Mouse (Mus musculus) embryonic facial prominence, embryonic 10.5 days (tissue): ENCODE measurements around the gene Tpd52l2. TPM values are rescaled to one million over a fixed set of nuclear protein-coding genes. Genes with fewer than 3 reads are reported as not detected.
A peak's percentile ranks its signal among the peaks of the same experiment; 100 is the strongest.

Source experiments
- DNase-seq: peaks from one replicate; pipeline ENCODE4 v3.0.0-alpha.2; 2017; ENCODE audit warnings: low spot score
- H3K27ac ChIP-seq: fragments of 300-500 bp; sonication (generic); replicated peaks from 2 replicates; pipeline ENCODE4 v1.5.1; 2016; ENCODE audit warnings: mild to moderate bottlenecking
- H3K27me3 ChIP-seq: fragments of 300-500 bp; sonication (generic); replicated peaks from 2 replicates; pipeline ENCODE4 v1.6.1; 2016; ENCODE audit warnings: low read depth, mild to moderate bottlenecking; ENCODE audit not compliant: poor library complexity, severe bottlenecking
- H3K36me3 ChIP-seq: fragments of 300-500 bp; sonication (generic); replicated peaks from 2 replicates; pipeline ENCODE4 v1.6.1; 2016; ENCODE audit warnings: mild to moderate bottlenecking, moderate library complexity
- H3K4me1 ChIP-seq: fragments of 300-500 bp; sonication (generic); 2 replicates; pipeline ENCODE4 v1.6.1; 2016
- H3K4me3 ChIP-seq: fragments of 300-500 bp; sonication (generic); 2 replicates; pipeline ENCODE4 v1.5.1; 2016; ENCODE audit warnings: mild to moderate bottlenecking, moderate library complexity
- H3K9me3 ChIP-seq: fragments of 300-500 bp; sonication (generic); 2 replicates; pipeline ENCODE4 v1.6.1; 2016; ENCODE audit warnings: mild to moderate bottlenecking
- WGBS: fragments of 180-500 bp; shearing (Covaris S2); methylation state at CpG from one replicate; pipeline ENCODE4 v1.1.7; 2016; 5-methylcytosine and 5-hydroxymethylcytosine counted together
- polyA plus RNA-seq: library from polyadenylated mRNA; unstranded; fragments of >200 nt; fragmentation: Nextera tagmentation; extraction: Ambion mirVana; gene quantifications from 2 replicates; pipeline ENCODE4 v1.2.1, GENCODE M21; 2016

Gene Tpd52l2
- polyA plus RNA-seq, 1 experiment from 2014 or later: 173 TPM

GRCm38 (mm10) chr2:181522811-181523210 is 25.9 kb downstream of the Tpd52l2 start:
- 76% methylated on average over 5 of the region's 5 CpGs for WGBS
- DNase-seq: no peak
- H3K27me3 ChIP-seq: no peaks in the 10 kb centered on the region
- H3K27ac ChIP-seq: no peak overlapping the region
- peaks cover 28% of the 10 kb centered on the region for H3K36me3 ChIP-seq
- no peaks in the 10 kb centered on the region for H3K9me3 ChIP-seq
- 0 out of 2 replicates have a peak overlapping the region, but pooled peaks have one; percentile 4 for H3K4me3 ChIP-seq
- H3K4me1 ChIP-seq: peaks cover 22% of the 10 kb centered on the region

- H3K27ac ChIP-seq: no peak overlapping the region
- DNase-seq: no peak
- H3K4me3 ChIP-seq: no peak overlapping the region
- 91% methylated on average over 5 of the region's 5 CpGs for WGBS
- H3K4me1 ChIP-seq: peaks cover 14% of the 10 kb centered on the region
- peaks cover 49% of the 10 kb centered on the region for H3K36me3 ChIP-seq
- 0 out of 2 replicates have a peak, but pooled peaks cover under 1% of the 10 kb centered on the region for H3K9me3 ChIP-seq
- H3K27me3 ChIP-seq: no peaks in the 10 kb centered on the region
Observed at GRCm38 (mm10) chr2:181525526-181525925, 28.6 kb downstream of the Tpd52l2 start.

- no peak overlapping the region for H3K4me3 ChIP-seq
- no peak for DNase-seq
- H3K9me3 ChIP-seq: 0 out of 2 replicates have a peak, but pooled peaks cover 3% of the 10 kb centered on the region
- peaks cover 59% of the 10 kb centered on the region for H3K36me3 ChIP-seq
- no peak overlapping the region for H3K27ac ChIP-seq
- no peaks in the 10 kb centered on the region for H3K4me1 ChIP-seq
- WGBS: 89% methylated on average over 1 of the region's 1 CpGs
- H3K27me3 ChIP-seq: no peaks in the 10 kb centered on the region
Observed at GRCm38 (mm10) chr2:181529076-181529475, 32.1 kb downstream of the Tpd52l2 start.

GRCm38 (mm10) chr2:181532589-181532988 is 35.6 kb downstream of the Tpd52l2 start:
- 95% methylated on average over 3 of the region's 3 CpGs for WGBS
- Histone ChIP-seq H3K27ac (no peak overlapping the region), H3K36me3 (peaks cover 58% of the 10 kb centered on the region), H3K4me3 (no peak overlapping the region), H3K9me3 (0 out of 2 replicates have a peak, but pooled peaks cover 3% of the 10 kb centered on the region), H3K27me3 (no peaks in the 10 kb centered on the region), H3K4me1 (peaks cover 2% of the 10 kb centered on the region)
- DNase-seq: no peak

GRCm38 (mm10) chr2:181536410-181536809 is 39.5 kb downstream of the Tpd52l2 start:
- H3K36me3 ChIP-seq: peaks cover 36% of the 10 kb centered on the region
- no peak for DNase-seq
- H3K27ac ChIP-seq: no peak overlapping the region
- 91% methylated on average over 2 of the region's 2 CpGs for WGBS
- peaks cover 6% of the 10 kb centered on the region for H3K4me1 ChIP-seq
- H3K9me3 ChIP-seq: no peaks in the 10 kb centered on the region
- no peak overlapping the region for H3K4me3 ChIP-seq
- H3K27me3 ChIP-seq: no peaks in the 10 kb centered on the region

GRCm38 (mm10) chr2:181537444-181538047 is 40.6 kb downstream of the Tpd52l2 start:
- no peak for DNase-seq
- Histone ChIP-seq H3K9me3 (no peaks in the 10 kb centered on the region), H3K4me1 (peaks cover 6% of the 10 kb centered on the region), H3K27ac (peak overlapping the region; percentile 45; the same call in 1 of the 2 replicates), H3K36me3 (peaks cover 30% of the 10 kb centered on the region), H3K4me3 (peak overlapping the region; percentile 1; the same call in 1 of the 2 replicates), H3K27me3 (no peaks in the 10 kb centered on the region)
- 90% methylated on average over 2 of the region's 2 CpGs for WGBS

- 93% methylated on average over 6 of the region's 6 CpGs for WGBS
- Histone ChIP-seq H3K4me1 (peaks cover 6% of the 10 kb centered on the region), H3K4me3 (no peak overlapping the region), H3K27me3 (no peaks in the 10 kb centered on the region), H3K27ac (no peak overlapping the region), H3K9me3 (no peaks in the 10 kb centered on the region), H3K36me3 (peaks cover 38% of the 10 kb centered on the region)
- no peak for DNase-seq
Observed at GRCm38 (mm10) chr2:181541761-181542380, 44.9 kb downstream of the Tpd52l2 start.

GRCm38 (mm10) chr2:181546142-181546541 is 49.2 kb downstream of the Tpd52l2 start:
- 95% methylated on average over 7 of the region's 7 CpGs for WGBS
- DNase-seq: no peak
- H3K4me1 ChIP-seq: no peaks in the 10 kb centered on the region
- no peaks in the 10 kb centered on the region for H3K27me3 ChIP-seq
- no peaks in the 10 kb centered on the region for H3K9me3 ChIP-seq
- no peak overlapping the region for H3K4me3 ChIP-seq
- peaks cover 63% of the 10 kb centered on the region for H3K36me3 ChIP-seq
- H3K27ac ChIP-seq: no peak overlapping the region

- H3K4me3 ChIP-seq: no peak overlapping the region
- WGBS: 76% methylated on average over 1 of the region's 1 CpGs
Observed at GRCm38 (mm10) chr2:181548227-181548626, 51.3 kb downstream of the Tpd52l2 start.

GRCm38 (mm10) chr2:181548682-181549081 is 51.7 kb downstream of the Tpd52l2 start:
- DNase-seq: no peak
- H3K9me3 ChIP-seq: no peaks in the 10 kb centered on the region
- H3K4me3 ChIP-seq: no peak overlapping the region
- 91% methylated on average over 5 of the region's 5 CpGs for WGBS
- peaks cover 81% of the 10 kb centered on the region for H3K36me3 ChIP-seq
- no peaks in the 10 kb centered on the region for H3K27me3 ChIP-seq
- no peaks in the 10 kb centered on the region for H3K4me1 ChIP-seq
- no peak overlapping the region for H3K27ac ChIP-seq

More at GRCm38 (mm10) chr2:181548227-181548626, 51.3 kb downstream of the Tpd52l2 start:
- DNase-seq: no peak
- Histone ChIP-seq H3K36me3 (peaks cover 78% of the 10 kb centered on the region), H3K27ac (no peak overlapping the region), H3K9me3 (no peaks in the 10 kb centered on the region), H3K27me3 (no peaks in the 10 kb centered on the region), H3K4me1 (no peaks in the 10 kb centered on the region)

GRCm38 (mm10) chr2:181550233-181550632 is 53.3 kb downstream of the Tpd52l2 start:
- H3K9me3 ChIP-seq: no peaks in the 10 kb centered on the region
- DNase-seq: no peak
- WGBS: 95% methylated on average over 2 of the region's 2 CpGs
- no peak overlapping the region for H3K27ac ChIP-seq
- no peak overlapping the region for H3K4me3 ChIP-seq
- H3K36me3 ChIP-seq: peaks cover 92% of the 10 kb centered on the region
- H3K4me1 ChIP-seq: no peaks in the 10 kb centered on the region
- no peaks in the 10 kb centered on the region for H3K27me3 ChIP-seq

GRCm38 (mm10) chr2:181553772-181554171 is 56.8 kb downstream of the Tpd52l2 start:
- DNase-seq: no peak

GRCm38 (mm10) chr2:181567338-181567737 is 70.4 kb downstream of the Tpd52l2 start:
- Histone ChIP-seq H3K36me3 (peaks cover 7% of the 10 kb centered on the region; the same call in 1 of the 2 replicates), H3K27me3 (no peaks in the 10 kb centered on the region), H3K27ac (no peak overlapping the region), H3K4me1 (peaks cover 5% of the 10 kb centered on the region; the same call in 1 of the 2 replicates), H3K9me3 (no peaks in the 10 kb centered on the region), H3K4me3 (no peak overlapping the region)
- DNase-seq: no peak
- WGBS: 86% methylated on average over 3 of the region's 3 CpGs

More at GRCm38 (mm10) chr2:181553772-181554171, 56.8 kb downstream of the Tpd52l2 start:
- H3K27me3 ChIP-seq: no peaks in the 10 kb centered on the region
- no peak overlapping the region for H3K27ac ChIP-seq
- no peaks in the 10 kb centered on the region for H3K9me3 ChIP-seq
- H3K4me3 ChIP-seq: no peak overlapping the region
- H3K4me1 ChIP-seq: no peaks in the 10 kb centered on the region
- H3K36me3 ChIP-seq: peaks cover 62% of the 10 kb centered on the region
